Mouse (Mus musculus): Measurements from ENCODE around the gene Aqr. TPM values are rescaled to one million over a fixed set of nuclear protein-coding genes. Genes with fewer than 3 reads are reported as not detected.

Gene Aqr
- polyA plus RNA-seq, 1 experiment, result 27.1 TPM

DNA sequence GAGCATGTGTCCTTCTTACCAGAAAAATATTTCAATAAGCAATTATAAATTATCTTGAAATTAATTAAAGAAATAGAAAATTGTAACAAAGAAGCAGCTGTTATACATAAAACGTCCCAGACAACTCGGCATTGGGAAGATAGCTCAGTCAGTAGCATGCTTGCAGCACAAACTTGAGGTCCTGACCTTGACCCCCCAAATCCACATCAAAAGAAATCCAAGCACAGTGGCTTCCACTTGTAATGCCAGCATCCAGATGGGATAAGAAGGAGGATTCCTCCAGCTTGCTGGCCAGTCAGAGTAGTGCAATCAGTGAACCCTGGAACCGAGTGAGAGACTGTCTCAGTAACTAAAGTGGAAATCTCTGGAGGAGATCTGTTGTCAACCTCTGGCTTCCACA is 120.6 kb downstream of the Aqr start:
- no peak for DNase-seq (ENCODE audit: extremely low spot score in 1 of 2, low spot score in 1 of 2)

DNA sequence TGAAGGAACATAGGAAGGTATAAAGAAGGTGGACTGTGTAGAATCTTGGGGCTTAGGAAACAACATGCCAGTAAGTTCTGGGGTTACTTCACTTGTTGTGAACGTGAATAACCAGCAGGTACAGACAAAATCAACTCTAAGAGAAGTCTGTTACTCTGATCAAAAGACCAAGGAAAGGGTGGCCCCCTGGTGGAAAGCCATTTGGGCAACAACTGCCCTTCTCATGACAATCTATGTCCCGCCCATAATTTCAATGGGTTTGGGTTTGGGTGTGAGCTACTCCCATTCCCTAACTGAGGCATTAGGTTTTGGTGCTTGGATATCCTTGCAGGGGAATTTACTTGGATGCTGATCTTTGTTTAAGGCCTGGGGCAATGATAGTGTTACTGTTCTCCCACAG is 122.8 kb downstream of the Aqr start:
- no peak for DNase-seq (ENCODE audit: extremely low spot score in 1 of 2, low spot score in 1 of 2)

DNA sequence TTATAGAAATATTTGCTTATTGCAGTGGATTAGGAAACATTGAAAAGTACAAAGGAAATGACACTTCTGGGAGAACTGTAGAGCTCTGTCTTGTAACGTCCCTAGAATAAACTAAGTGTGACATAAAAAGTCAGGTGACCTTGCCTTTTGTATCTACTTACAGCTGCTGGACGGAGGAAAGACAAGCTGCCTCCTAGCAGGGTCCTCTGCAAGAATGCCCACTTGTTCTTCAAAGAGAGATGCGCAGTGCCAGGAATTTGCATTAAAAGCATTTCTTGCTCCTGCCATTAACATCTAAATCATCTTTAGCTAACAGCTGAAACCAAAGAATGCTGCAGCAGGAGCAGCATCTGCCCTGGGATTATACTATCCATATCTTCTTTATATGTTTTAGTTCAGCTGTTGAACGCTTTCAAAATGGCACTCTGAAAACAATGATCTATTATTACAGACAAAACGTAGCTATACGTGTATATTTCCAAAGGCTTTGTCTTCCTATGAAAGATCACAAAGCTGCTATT is 126.7 kb downstream of the Aqr start:
- no peak for DNase-seq (ENCODE audit: extremely low spot score in 1 of 2, low spot score in 1 of 2)

DNA sequence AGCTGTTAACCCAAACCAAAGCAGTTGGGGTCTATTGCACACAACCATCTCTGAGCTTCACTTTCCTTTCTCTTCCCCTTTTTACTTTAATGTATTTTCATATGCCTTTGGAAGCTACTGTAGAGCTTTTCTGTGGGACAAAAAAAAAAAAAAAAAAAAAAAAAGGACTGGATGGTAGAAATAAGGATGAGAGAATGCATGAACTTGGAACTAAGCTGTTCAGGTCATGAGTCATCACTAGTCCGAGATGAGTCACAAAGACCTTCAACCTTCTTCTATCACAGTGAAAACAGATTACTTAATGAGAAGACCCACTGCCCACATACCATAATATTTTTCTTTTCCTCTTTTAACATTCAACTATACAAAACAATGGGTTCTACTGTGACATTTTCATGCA is 127.2 kb downstream of the Aqr start:
- no peak for DNase-seq (ENCODE audit: extremely low spot score in 1 of 2, low spot score in 1 of 2)

DNA sequence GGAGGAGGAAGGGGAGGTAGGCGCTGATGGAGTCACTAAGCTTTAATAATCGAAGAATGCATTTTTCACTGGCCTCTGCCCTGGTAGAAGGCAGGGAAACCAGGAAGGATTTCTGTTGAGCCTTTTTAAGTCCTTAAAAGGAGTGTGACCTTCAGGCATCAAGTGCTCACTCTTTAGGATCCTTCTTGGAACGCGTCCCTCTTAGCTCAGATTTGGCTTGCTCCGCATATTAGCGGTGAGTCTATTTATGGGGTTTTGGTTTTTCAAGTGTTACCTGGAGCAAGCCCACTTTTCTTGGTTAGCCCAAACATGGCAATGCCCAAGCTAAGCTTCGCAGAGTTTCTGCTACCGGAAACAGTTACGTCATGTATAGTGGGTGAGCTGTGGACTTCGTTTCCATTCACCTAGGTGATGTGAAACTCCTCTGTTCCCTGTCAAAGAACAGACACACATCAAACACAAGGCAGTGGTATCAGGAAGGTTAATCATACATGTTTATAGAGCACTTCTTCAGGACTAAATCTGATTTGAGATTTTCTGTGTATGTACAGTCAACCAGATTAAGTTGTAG is 128.5 kb downstream of the Aqr start:
- no peak for DNase-seq (ENCODE audit: extremely low spot score in 1 of 2, low spot score in 1 of 2)

DNA sequence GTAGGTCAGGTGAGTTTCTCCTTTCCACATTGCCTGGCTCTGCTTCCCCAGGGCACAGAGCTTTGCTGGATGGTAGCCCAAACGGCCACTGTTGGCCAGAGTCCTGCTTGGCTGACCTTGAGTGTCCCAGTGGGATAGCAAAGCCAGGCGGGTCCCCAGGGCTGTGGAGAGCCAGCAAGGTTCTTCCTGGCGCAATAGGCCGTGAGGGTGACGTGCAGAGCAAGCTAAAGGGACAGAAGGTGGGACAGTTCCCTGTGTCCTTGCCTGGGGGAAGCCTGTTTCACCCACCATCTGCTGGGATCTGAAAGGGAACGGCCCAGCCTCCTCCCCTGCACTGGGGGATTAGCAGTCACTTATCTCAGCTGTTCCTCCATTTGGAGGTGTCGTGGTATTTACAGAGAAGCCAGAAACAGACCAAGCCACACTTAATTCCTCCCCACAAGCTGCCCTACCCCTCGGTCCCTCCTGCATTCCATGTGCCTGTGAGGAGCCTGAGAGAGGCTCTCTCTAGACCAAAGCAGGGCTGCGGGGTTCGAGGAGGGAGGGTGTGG is 129.4 kb downstream of the Aqr start:
- no peak for DNase-seq (ENCODE audit: extremely low spot score in 1 of 2, low spot score in 1 of 2)

DNA sequence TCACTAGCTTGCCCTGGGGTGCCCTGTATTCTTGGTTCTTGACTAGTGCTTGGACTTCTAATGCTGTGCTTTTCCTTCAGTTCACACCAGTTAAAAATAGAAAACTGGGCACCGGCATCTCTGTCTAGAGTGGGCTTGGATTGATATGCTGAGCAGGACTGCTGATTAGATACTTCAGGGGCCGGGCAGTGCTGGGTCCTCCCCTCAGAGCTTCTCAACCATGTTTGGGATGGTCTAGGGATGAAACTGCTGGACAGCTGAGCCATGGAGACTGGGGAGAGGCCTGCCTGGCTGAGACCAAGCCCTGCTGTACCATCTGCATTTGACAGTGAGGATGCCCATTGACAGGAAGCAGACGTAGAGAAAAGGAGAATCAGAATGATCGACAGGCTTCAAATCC is 132.7 kb downstream of the Aqr start:
- no peak for DNase-seq (ENCODE audit: extremely low spot score in 1 of 2, low spot score in 1 of 2)

DNA sequence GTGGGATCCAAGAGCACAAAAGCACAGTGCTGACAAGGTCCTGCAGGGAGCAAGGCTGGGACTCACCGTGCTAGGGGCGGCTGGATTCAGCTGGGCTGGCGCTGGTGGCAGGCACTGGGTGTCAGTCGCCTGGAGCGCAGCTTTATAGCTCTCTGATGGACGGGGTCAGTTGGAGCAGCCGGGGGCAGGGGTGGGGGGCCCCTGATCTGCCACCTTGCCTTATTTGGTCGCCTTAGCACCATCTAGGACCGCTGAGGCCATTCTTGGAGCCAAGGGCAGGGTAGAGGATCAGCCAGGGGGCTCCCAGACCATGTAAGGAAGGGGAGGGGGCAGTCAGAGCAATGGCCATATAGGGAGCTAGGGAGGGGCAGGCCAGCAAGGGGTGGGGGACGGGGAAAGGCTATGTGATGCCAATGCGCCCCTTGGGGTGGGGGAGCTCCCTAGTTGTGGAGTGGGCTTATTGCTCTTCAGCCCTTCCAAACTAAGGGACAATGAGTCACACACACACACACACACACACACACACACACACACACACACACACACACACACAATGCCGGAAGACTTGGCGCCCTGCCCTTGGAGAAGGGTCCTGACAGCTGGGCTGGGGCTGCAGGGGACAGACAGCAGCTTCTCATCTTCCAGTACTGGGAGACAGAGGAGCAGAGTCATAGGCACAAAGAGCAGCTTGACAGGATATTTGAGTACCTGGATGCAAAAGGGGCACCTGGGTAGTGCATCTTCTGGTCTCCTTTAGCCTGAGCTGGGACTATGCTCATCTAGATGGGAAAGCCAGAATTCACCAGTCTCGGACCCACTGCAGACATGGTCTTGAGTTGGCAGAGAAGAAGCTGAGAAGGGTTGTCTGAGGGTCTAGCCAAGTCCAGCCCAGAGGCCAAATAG is 133.9 kb downstream of the Aqr start, which contains the start of gene Actc1:
Gene Actc1, minus strand, starts transcription at position 853 of the 903 bp plus-strand sequence.
- no peak for DNase-seq (ENCODE audit: extremely low spot score in 1 of 2, low spot score in 1 of 2)

DNA sequence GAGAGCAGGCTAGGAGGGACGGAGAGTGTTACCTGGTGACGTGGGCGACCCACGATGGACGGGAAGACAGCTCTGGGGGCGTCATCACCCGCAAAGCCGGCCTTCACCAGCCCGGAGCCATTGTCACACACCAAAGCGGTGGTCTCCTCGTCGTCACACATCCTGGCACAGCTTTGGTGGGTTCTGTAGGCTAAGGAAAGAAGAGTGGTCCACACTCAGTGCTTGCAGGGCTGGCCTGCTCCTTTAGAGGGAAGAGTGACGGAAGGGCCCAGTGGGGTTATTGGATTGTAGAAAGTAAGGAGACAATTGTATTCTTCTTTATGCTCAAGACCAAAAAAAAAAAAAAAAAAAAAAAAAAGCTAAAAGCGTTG is 135.0 kb downstream of the Aqr start:
- DNase-seq (ENCODE audit: extremely low spot score in 1 of 2, low spot score in 1 of 2), result no peak

Other genes with a start within 250 kb of the Aqr start
- gene Gjd2, start 173.4 kb downstream of the Aqr start, polyA plus RNA-seq (2012; rRNA removed), result 11.6 and 13.7 TPM in 2 replicates
- gene Actc1, start 133.5 kb downstream of the Aqr start, polyA plus RNA-seq (2012; rRNA removed), result 0.08 TPM in 1 of 2 replicates, not detected in the other
- 11.0 and 11.2 TPM in 2 replicates for gene Zfp770, start 14.4 kb upstream of the Aqr start, polyA plus RNA-seq (2012; rRNA removed)

All from frontal cortex, adult 2 months (tissue).